Mouse (Mus musculus): ENCODE data around the gene Fam171a2. TPM values are rescaled to one million over a fixed set of nuclear protein-coding genes. Genes with fewer than 3 reads are reported as not detected.
"Not testable (repeated sequence)": the region's sequence is repeated elsewhere in the genome, so short reads cannot be mapped to it uniquely, and the experiment has no call there.

Fam171a2 gene
- polyA plus RNA-seq, 1 experiment from 2014 or later = 3.2 TPM

DNA sequence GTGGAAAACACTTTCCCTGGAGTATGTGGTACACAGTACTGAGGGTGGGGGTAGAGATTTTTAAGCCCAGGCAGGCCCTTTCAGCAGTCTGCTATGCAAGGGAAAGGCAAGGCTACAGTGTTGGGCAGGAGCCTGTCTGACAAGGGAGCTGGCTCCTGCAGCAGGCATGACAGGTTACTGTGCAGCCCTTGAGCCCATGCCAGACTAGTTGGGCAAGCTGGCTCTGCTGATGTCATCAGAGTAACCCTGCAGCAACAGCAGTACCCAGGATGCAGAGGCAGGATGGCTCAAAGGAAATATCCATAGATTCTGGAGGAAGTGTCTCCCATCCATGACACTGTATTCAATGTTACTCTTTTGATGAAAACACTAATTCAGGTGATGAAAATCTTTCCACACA is 28.6 kb downstream of the Fam171a2 start:
- Histone ChIP-seq H3K27ac (ENCODE audit: low read length) (no peak overlapping the region), H3K36me3 (ENCODE audit: insufficient read depth, low read length) (no peaks in the 10 kb centered on the region), H3K9ac (replicated peaks; ENCODE audit: low read depth) (no peak overlapping the region), H3K4me3 (ENCODE audit: low read depth, low read length) (no peak overlapping the region), H3K4me1 (ENCODE audit: insufficient read depth, low read depth, low read length) (no peaks in the 10 kb centered on the region), H3K9me3 (ENCODE audit: low read length) (no peaks in the 10 kb centered on the region), H3K4me2 (replicated peaks; ENCODE audit: low read depth, low read length) (no peak overlapping the region), H3K27me3 (replicated peaks; ENCODE audit: insufficient read depth, low read length) (no peaks in the 10 kb centered on the region)
- no peak for DNase-seq (ENCODE audit: low spot score)
- TF ChIP-seq CTCF (IDR thresholded peaks at IDR 0.05) (no peak), EP300 (IDR thresholded peaks at IDR 0.05) (no peak)
- ATAC-seq = no peak

DNA sequence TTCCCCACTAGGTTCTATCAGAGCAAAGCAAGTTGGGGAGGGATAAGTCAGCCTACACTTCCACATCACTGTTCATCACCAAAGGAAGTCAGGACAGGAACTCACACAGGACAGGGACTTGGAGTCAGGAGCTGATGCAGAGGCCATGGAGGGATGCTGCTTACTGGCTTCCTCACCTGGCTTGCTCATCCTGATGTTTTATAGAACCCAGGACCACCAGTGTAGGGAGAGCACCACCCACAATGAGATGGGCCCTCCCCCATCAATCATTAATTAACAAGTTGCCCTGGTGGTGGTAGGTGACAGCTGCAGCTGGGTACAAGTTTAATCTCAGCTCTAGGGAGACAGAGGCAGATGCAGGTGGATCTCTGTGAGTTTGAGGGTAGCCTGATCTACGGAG is 30.3 kb downstream of the Fam171a2 start:
- 84% methylated on average over 1 of the region's 1 CpGs for WGBS

DNA sequence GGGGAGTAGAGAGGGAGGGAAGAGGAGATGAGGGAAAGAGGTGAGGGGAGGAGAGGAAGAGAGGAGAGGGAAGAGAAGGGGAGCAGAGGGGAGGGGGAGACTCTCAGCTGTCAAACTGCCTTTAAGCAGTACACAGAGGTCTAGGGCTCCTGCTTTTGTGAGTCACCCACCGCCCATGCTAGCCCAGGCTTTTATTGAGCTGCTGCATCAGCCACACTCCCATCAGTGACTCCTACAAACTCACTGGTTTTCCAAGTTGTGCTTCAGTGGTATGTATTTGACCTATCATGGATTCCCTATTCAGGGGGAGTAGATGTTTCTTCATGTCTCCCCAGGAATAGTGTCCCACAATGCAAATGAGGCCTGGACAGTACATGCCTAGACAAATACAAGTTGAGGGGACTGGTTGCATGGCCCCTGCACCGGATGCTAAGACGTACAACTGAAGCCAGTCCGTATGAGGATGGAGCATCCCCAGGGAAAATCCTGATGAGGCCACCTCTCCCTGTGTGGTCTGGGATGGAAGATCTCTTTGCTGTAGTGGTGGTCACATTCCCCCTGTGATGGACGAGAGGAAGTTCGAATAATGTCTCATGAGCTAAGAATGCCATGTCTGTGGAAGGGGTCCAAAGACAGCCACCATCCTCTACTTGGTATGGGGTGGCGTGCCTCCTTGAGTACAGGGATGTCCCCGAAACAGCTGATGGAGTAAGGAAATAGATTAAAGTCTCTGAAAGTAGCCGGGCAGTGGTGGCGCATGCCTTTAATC is 32.3 kb downstream of the Fam171a2 start:
- no peak overlapping the region for H3K27ac ChIP-seq (ENCODE audit: low read length)
- H3K9ac ChIP-seq (replicated peaks; ENCODE audit: low read depth) = no peak overlapping the region
- H3K9me3 ChIP-seq (ENCODE audit: low read length) = no peaks in the 10 kb centered on the region
- DNase-seq (ENCODE audit: low spot score) (no peak), ATAC-seq (no peak)
- WGBS = 64% methylated on average over 10 of the region's 10 CpGs
- no peak overlapping the region for H3K4me2 ChIP-seq (replicated peaks; ENCODE audit: low read depth, low read length)
- no peaks in the 10 kb centered on the region for H3K36me3 ChIP-seq (ENCODE audit: insufficient read depth, low read length)
- 0 out of 2 replicates have a peak, but pooled peaks cover 5% of the 10 kb centered on the region for H3K4me1 ChIP-seq (ENCODE audit: insufficient read depth, low read depth, low read length)
- H3K4me3 ChIP-seq (ENCODE audit: low read depth, low read length) = no peak overlapping the region
- no peaks in the 10 kb centered on the region for H3K27me3 ChIP-seq (replicated peaks; ENCODE audit: insufficient read depth, low read length)
- no peak for TF ChIP-seq CTCF (IDR thresholded peaks at IDR 0.05)

More for the DNA sequence above, 30.3 kb downstream of the Fam171a2 start:
- Histone ChIP-seq H3K4me3 (ENCODE audit: low read depth, low read length) (no peak overlapping the region), H3K4me2 (replicated peaks; ENCODE audit: low read depth, low read length) (no peak overlapping the region), H3K9ac (replicated peaks; ENCODE audit: low read depth) (no peak overlapping the region), H3K27me3 (replicated peaks; ENCODE audit: insufficient read depth, low read length) (no peaks in the 10 kb centered on the region), H3K27ac (ENCODE audit: low read length) (no peak overlapping the region), H3K4me1 (ENCODE audit: insufficient read depth, low read depth, low read length) (no peaks in the 10 kb centered on the region), H3K9me3 (ENCODE audit: low read length) (no peaks in the 10 kb centered on the region), H3K36me3 (ENCODE audit: insufficient read depth, low read length) (no peaks in the 10 kb centered on the region)
- TF ChIP-seq EP300 (IDR thresholded peaks at IDR 0.05) (no peak), CTCF (IDR thresholded peaks at IDR 0.05) (no peak)
- DNase-seq (ENCODE audit: low spot score) = no peak
- no peak for ATAC-seq

DNA sequence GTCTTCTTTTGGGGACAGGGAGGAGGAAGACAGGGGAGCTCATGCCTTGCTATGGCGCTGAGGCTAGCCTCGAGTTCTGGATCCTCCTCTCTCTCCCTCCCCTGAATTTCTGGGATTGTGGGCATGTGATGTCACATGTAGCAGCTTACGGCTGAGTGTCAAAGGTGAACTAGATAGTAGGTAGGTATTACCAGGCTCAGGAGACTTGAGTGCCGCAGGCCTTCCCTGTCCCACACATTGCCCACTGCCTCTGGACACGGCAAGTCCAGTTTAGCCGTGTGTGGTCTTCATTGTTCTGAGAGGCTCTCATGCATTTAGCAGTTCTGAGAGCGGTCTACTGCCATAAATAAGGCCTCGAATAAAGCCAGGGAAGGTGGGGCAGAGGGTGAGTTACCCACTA is 34.4 kb downstream of the Fam171a2 start:
- Histone ChIP-seq H3K27me3 (replicated peaks; ENCODE audit: insufficient read depth, low read length) (no peaks in the 10 kb centered on the region), H3K4me1 (ENCODE audit: insufficient read depth, low read depth, low read length) (peaks cover 5% of the 10 kb centered on the region; the same call in 1 of the 2 replicates), H3K4me3 (ENCODE audit: low read depth, low read length) (no peak overlapping the region), H3K36me3 (ENCODE audit: insufficient read depth, low read length) (no peaks in the 10 kb centered on the region), H3K27ac (ENCODE audit: low read length) (no peak overlapping the region), H3K4me2 (replicated peaks; ENCODE audit: low read depth, low read length) (no peak overlapping the region), H3K9me3 (ENCODE audit: low read length) (no peaks in the 10 kb centered on the region), H3K9ac (replicated peaks; ENCODE audit: low read depth) (no peak overlapping the region)
- TF ChIP-seq EP300 (IDR thresholded peaks at IDR 0.05) (no peak), CTCF (IDR thresholded peaks at IDR 0.05) (no peak)
- DNase-seq (ENCODE audit: low spot score) = no peak
- ATAC-seq = no peak
- 70% methylated on average over 8 of the region's 8 CpGs for WGBS

DNA sequence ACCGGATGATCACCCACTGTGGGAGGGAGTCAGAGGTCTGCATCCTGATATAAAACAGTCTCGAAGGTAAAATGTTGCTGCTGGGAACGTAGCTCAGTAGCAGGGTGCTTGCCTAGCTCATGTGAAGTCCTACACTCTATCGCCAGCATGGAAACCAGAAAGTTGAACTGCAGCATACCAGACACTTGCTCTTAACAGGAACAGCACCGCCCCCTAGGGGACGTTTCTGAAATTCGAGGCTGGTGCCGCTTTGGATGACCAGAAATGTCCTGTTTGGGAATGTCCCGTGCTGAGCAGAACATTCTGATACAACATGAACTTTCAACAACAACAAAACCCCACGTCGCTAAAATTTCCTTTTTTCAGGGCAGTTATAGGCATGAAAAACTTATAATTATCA is 35.8 kb downstream of the Fam171a2 start:
- no peak overlapping the region for H3K4me2 ChIP-seq (replicated peaks; ENCODE audit: low read depth, low read length)
- no peak overlapping the region for H3K4me3 ChIP-seq (ENCODE audit: low read depth, low read length)
- H3K4me1 ChIP-seq (ENCODE audit: insufficient read depth, low read depth, low read length) = peaks cover 5% of the 10 kb centered on the region; the same call in 1 of the 2 replicates
- WGBS = 3% methylated on average over 11 of the region's 11 CpGs
- no peaks in the 10 kb centered on the region for H3K27me3 ChIP-seq (replicated peaks; ENCODE audit: insufficient read depth, low read length)
- H3K36me3 ChIP-seq (ENCODE audit: insufficient read depth, low read length) = no peaks in the 10 kb centered on the region
- DNase-seq (ENCODE audit: low spot score) (peak; percentile 97), ATAC-seq (peak; percentile 22; the same call in 1 of the 2 replicates)
- TF ChIP-seq CTCF (IDR thresholded peaks at IDR 0.05) (peak; percentile 95), EP300 (IDR thresholded peaks at IDR 0.05) (no peak)
- no peak overlapping the region for H3K9ac ChIP-seq (replicated peaks; ENCODE audit: low read depth)
- no peak overlapping the region for H3K27ac ChIP-seq (ENCODE audit: low read length)
- H3K9me3 ChIP-seq (ENCODE audit: low read length) = no peaks in the 10 kb centered on the region

DNA sequence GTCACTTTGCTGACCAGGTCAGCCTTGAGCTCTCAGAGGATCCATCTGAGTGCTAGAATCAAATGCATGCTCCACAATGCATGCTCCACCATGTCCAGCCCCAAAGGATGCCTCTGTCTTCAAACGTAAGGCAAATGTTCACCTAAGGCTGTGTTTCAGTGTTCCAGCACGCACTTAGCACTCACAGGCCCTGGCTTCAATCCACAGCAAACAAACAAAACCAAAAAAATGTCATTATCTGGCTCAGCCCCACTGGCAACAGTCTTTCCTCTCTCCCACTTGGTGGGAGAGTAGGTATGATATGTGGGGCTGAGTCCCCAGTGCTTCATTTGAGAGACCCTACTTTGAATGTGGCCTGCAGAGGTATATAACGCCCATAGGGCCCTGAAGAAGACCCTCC is 36.4 kb downstream of the Fam171a2 start:
- H3K4me2 ChIP-seq (replicated peaks; ENCODE audit: low read depth, low read length) = no peak overlapping the region
- TF ChIP-seq CTCF (IDR thresholded peaks at IDR 0.05) = no peak
- H3K27ac ChIP-seq (ENCODE audit: low read length) = no peak overlapping the region
- H3K9ac ChIP-seq (replicated peaks; ENCODE audit: low read depth) = no peak overlapping the region
- no peaks in the 10 kb centered on the region for H3K9me3 ChIP-seq (ENCODE audit: low read length)
- no peaks in the 10 kb centered on the region for H3K36me3 ChIP-seq (ENCODE audit: insufficient read depth, low read length)
- no peak overlapping the region for H3K4me3 ChIP-seq (ENCODE audit: low read depth, low read length)
- DNase-seq (ENCODE audit: low spot score) = no peak
- peaks cover 9% of the 10 kb centered on the region; the same call in 1 of the 2 replicates for H3K4me1 ChIP-seq (ENCODE audit: insufficient read depth, low read depth, low read length)
- WGBS = 51% methylated on average over 3 of the region's 3 CpGs
- ATAC-seq = no peak
- no peaks in the 10 kb centered on the region for H3K27me3 ChIP-seq (replicated peaks; ENCODE audit: insufficient read depth, low read length)

DNA sequence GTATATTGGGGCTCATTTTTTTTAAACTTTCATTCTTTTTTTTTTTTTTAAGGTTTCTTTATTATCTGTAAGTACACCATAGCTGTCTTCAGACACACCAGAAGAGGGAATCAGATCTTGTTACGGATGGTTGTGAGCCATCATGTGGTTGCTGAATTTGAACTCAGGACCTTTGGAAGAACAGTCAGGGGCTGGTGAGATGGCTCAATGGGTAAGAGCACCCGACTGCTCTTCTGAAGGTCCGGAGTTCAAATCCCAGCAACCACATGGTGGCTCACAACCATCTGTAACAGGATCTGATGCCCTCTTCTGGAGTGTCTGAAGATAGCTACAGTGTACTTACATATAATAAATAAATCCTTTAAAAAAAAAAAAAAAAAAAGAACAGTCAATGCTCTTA is 37.1 kb downstream of the Fam171a2 start:
- not testable (repeated sequence) for H3K4me3 ChIP-seq (ENCODE audit: low read depth, low read length); H3K4me2 ChIP-seq (replicated peaks; ENCODE audit: low read depth, low read length); H3K9ac ChIP-seq (replicated peaks; ENCODE audit: low read depth); H3K9me3 ChIP-seq (ENCODE audit: low read length); DNase-seq (ENCODE audit: low spot score); ATAC-seq; H3K27ac ChIP-seq (ENCODE audit: low read length); H3K4me1 ChIP-seq (ENCODE audit: insufficient read depth, low read depth, low read length); H3K36me3 ChIP-seq (ENCODE audit: insufficient read depth, low read length); H3K27me3 ChIP-seq (replicated peaks; ENCODE audit: insufficient read depth, low read length)
- 89% methylated on average over 3 of the region's 3 CpGs for WGBS

All from lung, postnatal 0 days (tissue).